ENCODE assay signal across 10 mouse cellular contexts in the genomic region with DNA sequence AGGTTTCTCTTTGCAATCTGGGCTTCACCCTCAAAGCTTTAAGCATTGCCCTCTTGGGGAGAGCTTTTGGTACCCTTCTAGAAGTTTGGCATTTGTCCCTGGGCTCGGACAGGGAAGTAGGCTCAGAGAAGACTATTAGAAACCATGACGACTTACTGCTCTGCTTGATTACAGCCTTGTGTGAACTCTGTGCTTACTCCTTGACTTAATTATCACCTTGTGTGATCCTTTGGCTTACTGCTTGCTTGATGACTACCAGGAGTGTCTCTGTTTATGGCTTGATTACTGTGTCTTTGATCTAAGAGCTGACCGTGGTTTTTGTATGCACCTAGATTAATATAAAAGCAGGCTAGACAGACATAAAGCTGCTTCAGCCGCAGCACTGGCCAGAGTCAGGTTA. TPM values are rescaled to one million over a fixed set of nuclear protein-coding genes. Genes with fewer than 3 reads are reported as not detected.
ATAC-seq and TF ChIP-seq lines count a peak whose summit lies in the region.
"Not testable (repeated sequence)": the region's sequence is repeated elsewhere in the genome, so short reads cannot be mapped to it uniquely, and the experiment has no call there.
"Had no signal": no experiment of that assay in that cellular context is flagged by ENCODE, and none has a peak within 500 bp of the region (broad histone marks: within the 10 kb centered on the region; RNA-seq: fewer than 3 reads in every experiment).

No protein-coding gene starts in this region.

- not testable (repeated sequence) for H3K36me3 ChIP-seq in intestine, embryonic 16.5 days (ENCODE audit: control insufficient read depth, insufficient read depth, low read length); intestine, postnatal 0 days (ENCODE audit: control insufficient read depth, insufficient read depth)

- peak; percentile 62; the same call in 1 of the 2 replicates for ATAC-seq in intestine, embryonic 16.5 days
- peak; percentile 51 for ATAC-seq in intestine, postnatal 0 days

- not testable (repeated sequence) for H3K4me2 ChIP-seq in intestine, embryonic 16.5 days (ENCODE audit: low read depth, low read length); intestine, postnatal 0 days (replicated peaks; ENCODE audit: low read depth)

- WGBS in intestine, embryonic 16.5 days: no CpG with 5 or more reads among the region's 4 CpGs
- no CpG with 5 or more reads among the region's 4 CpGs for WGBS in intestine, postnatal 0 days

- not testable (repeated sequence) for H3K9ac ChIP-seq in intestine, embryonic 16.5 days (ENCODE audit: low read depth, low read length); intestine, postnatal 0 days (ENCODE audit: low read depth, low read length)

- H3K4me1 ChIP-seq in intestine, embryonic 16.5 days (ENCODE audit: control insufficient read depth, insufficient read depth, low read length); intestine, postnatal 0 days (replicated peaks; ENCODE audit: control insufficient read depth, insufficient read depth, low read length): not testable (repeated sequence)

- not testable (repeated sequence) for TF ChIP-seq CTCF in intestine, postnatal 0 days (IDR thresholded peaks at IDR 0.05; ENCODE audit: low read depth)

- H3K27me3 ChIP-seq in intestine, embryonic 16.5 days (replicated peaks; ENCODE audit: control insufficient read depth, insufficient read depth, low read length); intestine, postnatal 0 days (replicated peaks; ENCODE audit: control insufficient read depth, insufficient read depth, low read length): not testable (repeated sequence)

- H3K27ac ChIP-seq in intestine, embryonic 16.5 days (ENCODE audit: low read length); intestine, postnatal 0 days (ENCODE audit: low read depth, low read length): not testable (repeated sequence)

- H3K4me3 ChIP-seq in intestine, embryonic 16.5 days (ENCODE audit: low read length); intestine, postnatal 0 days (ENCODE audit: low read depth, low read length): not testable (repeated sequence)

- H3K9me3 ChIP-seq in intestine, embryonic 16.5 days (ENCODE audit: control insufficient read depth, low read length); intestine, postnatal 0 days (ENCODE audit: control insufficient read depth): not testable (repeated sequence)

RNA-seq across cellular contexts. Expression of a gene that starts 16.8 kb away (rescaled TPM):
- not detected in 2 replicates for polyA plus RNA-seq in intestine, embryonic 16.5 days (2015; fragmentation: Nextera tagmentation; extraction: Ambion mirVana)
- polyA plus RNA-seq in intestine, postnatal 0 days (2015; fragmentation: Nextera tagmentation; extraction: Ambion mirVana): not detected in 2 replicates
- polyA plus RNA-seq: adrenal gland, adult 2 months; brain, embryonic 14.5 days; C2C12; CD4-positive, CD25-positive, alpha-beta regulatory T cell, adult 4 months; G1E; Patski had no signal

RNA-seq across cellular contexts. Expression of a gene that starts 19.6 kb away (rescaled TPM):
- not detected in 2 replicates for polyA plus RNA-seq in intestine, embryonic 16.5 days (2015; fragmentation: Nextera tagmentation; extraction: Ambion mirVana)
- not detected in 2 replicates for polyA plus RNA-seq in intestine, postnatal 0 days (2015; fragmentation: Nextera tagmentation; extraction: Ambion mirVana)
- polyA plus RNA-seq: activated CD4-positive, CD25-positive, alpha-beta regulatory T cell, adult 4 months; adrenal gland, adult 2 months; CD4-positive, CD25-positive, alpha-beta regulatory T cell, adult 4 months; G1E had no signal

RNA-seq across cellular contexts. Expression of a gene that starts 37.5 kb away (rescaled TPM):
- not detected in 2 replicates for polyA plus RNA-seq in intestine, embryonic 16.5 days (2015; fragmentation: Nextera tagmentation; extraction: Ambion mirVana)
- polyA plus RNA-seq in intestine, postnatal 0 days (2015; fragmentation: Nextera tagmentation; extraction: Ambion mirVana): not detected in 2 replicates
- polyA plus RNA-seq: activated CD4-positive, CD25-positive, alpha-beta regulatory T cell, adult 4 months; adrenal gland, adult 2 months; CD4-positive, CD25-positive, alpha-beta regulatory T cell, adult 4 months; G1E had no signal

RNA-seq across cellular contexts. Expression of a gene that starts 48.7 kb away (rescaled TPM):
- polyA plus RNA-seq in intestine, embryonic 16.5 days (2015; fragmentation: Nextera tagmentation; extraction: Ambion mirVana): not detected in 2 replicates
- not detected in 2 replicates for polyA plus RNA-seq in intestine, postnatal 0 days (2015; fragmentation: Nextera tagmentation; extraction: Ambion mirVana)
- polyA plus RNA-seq: activated CD4-positive, CD25-positive, alpha-beta regulatory T cell, adult 4 months; adrenal gland, adult 2 months; brain, embryonic 14.5 days; C2C12; CD4-positive, CD25-positive, alpha-beta regulatory T cell, adult 4 months; cerebellum, adult 2 months; G1E had no signal

RNA-seq across cellular contexts. Expression of a gene that starts 54.1 kb away (rescaled TPM):
- not detected in 2 replicates for polyA plus RNA-seq in intestine, embryonic 16.5 days (2015; fragmentation: Nextera tagmentation; extraction: Ambion mirVana)
- polyA plus RNA-seq in intestine, postnatal 0 days (2015; fragmentation: Nextera tagmentation; extraction: Ambion mirVana): not detected in 2 replicates
- polyA plus RNA-seq: activated CD4-positive, CD25-positive, alpha-beta regulatory T cell, adult 4 months; adrenal gland, adult 2 months; brain, embryonic 14.5 days; C2C12; CD4-positive, CD25-positive, alpha-beta regulatory T cell, adult 4 months; cerebellum, adult 2 months; G1E had no signal
